Comparison of ENCODE assay signal across 8 mouse cellular contexts in the genomic region with DNA sequence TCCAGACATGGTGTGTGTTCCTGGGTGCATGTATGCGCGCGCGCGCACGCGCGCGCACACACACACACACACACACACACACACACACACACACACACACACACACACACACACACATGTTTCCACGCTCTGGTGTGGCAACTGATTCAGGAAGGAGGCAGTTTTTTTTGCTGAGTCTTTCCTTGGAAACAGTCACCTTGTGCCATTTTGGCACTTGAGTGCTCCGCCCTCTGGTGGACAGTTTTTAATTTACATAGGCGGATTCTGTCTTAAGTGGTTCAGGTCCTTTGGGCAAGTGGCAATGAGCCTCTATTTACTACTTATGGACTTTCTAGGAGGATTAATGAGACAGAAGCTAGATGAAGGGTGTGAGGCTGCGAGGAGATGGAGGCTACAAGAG.
A peak's percentile ranks its signal among the peaks of the same experiment; 100 is the strongest.
DNase-seq lines count a peak whose midpoint lies in the region; ATAC-seq and TF ChIP-seq lines count a peak whose summit lies in the region.

No protein-coding gene starts in this region.

- WGBS in forebrain, embryonic 13.5 days, result 77% methylated on average over 13 of the region's 13 CpGs
- 71% methylated on average over 11 of the region's 13 CpGs for WGBS in forebrain, embryonic 12.5 days
- WGBS in lung, postnatal 0 days, result 53% methylated on average over 12 of the region's 13 CpGs

- no peaks in the 10 kb centered on the region for H3K27me3 ChIP-seq in forebrain, embryonic 13.5 days
- no peaks in the 10 kb centered on the region for H3K27me3 ChIP-seq in forebrain, embryonic 12.5 days
- no peaks in the 10 kb centered on the region for H3K27me3 ChIP-seq in lung, postnatal 0 days (replicated peaks; ENCODE audit: insufficient read depth, low read length)

- peak; percentile 69 for DNase-seq in A20 (ENCODE audit: low read depth, low spot score)
- peak; percentile 37 for DNase-seq in c-Kit-negative CD71-positive TER-119-positive erythroid progenitor cells, embryonic 14.5 days (ENCODE audit: low read depth, low spot score)
- DNase-seq in forelimb bud, embryonic 11.5 days (ENCODE audit: low read depth, low spot score), result peak; percentile 87
- DNase-seq in kidney, adult 9 months, result peak; percentile 83
- peak; percentile 86 for DNase-seq in lung, postnatal 0 days (ENCODE audit: low spot score)
- peak; percentile 47 to 59 for DNase-seq in spleen, postnatal 36 days (ENCODE audit: low spot score in 2 of 2)

- H3K4me1 ChIP-seq in forebrain, embryonic 13.5 days, result peaks cover 63% of the 10 kb centered on the region
- peaks cover 48% of the 10 kb centered on the region for H3K4me1 ChIP-seq in forebrain, embryonic 12.5 days
- peaks cover 5% of the 10 kb centered on the region; the same call in 1 of the 2 replicates for H3K4me1 ChIP-seq in lung, postnatal 0 days (ENCODE audit: insufficient read depth, low read depth, low read length)

- no peaks in the 10 kb centered on the region for H3K9me3 ChIP-seq in forebrain, embryonic 13.5 days (replicated peaks)
- H3K9me3 ChIP-seq in forebrain, embryonic 12.5 days, result no peaks in the 10 kb centered on the region
- no peaks in the 10 kb centered on the region for H3K9me3 ChIP-seq in lung, postnatal 0 days (ENCODE audit: low read length)

- H3K4me2 ChIP-seq in forebrain, embryonic 13.5 days, result no peak overlapping the region
- H3K4me2 ChIP-seq in forebrain, embryonic 12.5 days, result no peak overlapping the region
- no peak overlapping the region for H3K4me2 ChIP-seq in lung, postnatal 0 days (replicated peaks; ENCODE audit: low read depth, low read length)

- H3K36me3 ChIP-seq in forebrain, embryonic 13.5 days (ENCODE audit: poor library complexity, severe bottlenecking), result peaks cover 58% of the 10 kb centered on the region
- H3K36me3 ChIP-seq in forebrain, embryonic 12.5 days (replicated peaks), result peaks cover 51% of the 10 kb centered on the region
- H3K36me3 ChIP-seq in lung, postnatal 0 days (ENCODE audit: insufficient read depth, low read length), result no peaks in the 10 kb centered on the region

- ATAC-seq in forebrain, embryonic 13.5 days, result peak; percentile 1; the same call in 1 of the 2 replicates
- no peak for ATAC-seq in forebrain, embryonic 12.5 days (ENCODE audit: low FRiP score)
- no peak for ATAC-seq in lung, postnatal 0 days

- peak; percentile 78 for TF ChIP-seq CTCF in lung, postnatal 0 days (IDR thresholded peaks at IDR 0.05)

- no peak overlapping the region for H3K9ac ChIP-seq in forebrain, embryonic 13.5 days
- no peak overlapping the region for H3K9ac ChIP-seq in forebrain, embryonic 12.5 days
- H3K9ac ChIP-seq in lung, postnatal 0 days (replicated peaks; ENCODE audit: low read depth), result no peak overlapping the region

- H3K4me3 ChIP-seq in forebrain, embryonic 13.5 days, result no peak overlapping the region
- H3K4me3 ChIP-seq in forebrain, embryonic 12.5 days (replicated peaks), result no peak overlapping the region
- H3K4me3 ChIP-seq in lung, postnatal 0 days (ENCODE audit: low read depth, low read length), result no peak overlapping the region

- no peak; the same call in 1 of the 2 replicates for TF ChIP-seq EP300 in lung, postnatal 0 days (IDR thresholded peaks at IDR 0.05)

- no peak overlapping the region for H3K27ac ChIP-seq in forebrain, embryonic 13.5 days
- H3K27ac ChIP-seq in forebrain, embryonic 12.5 days, result no peak overlapping the region
- H3K27ac ChIP-seq in lung, postnatal 0 days (ENCODE audit: low read length), result no peak overlapping the region; the same call in 1 of the 2 replicates

Comparison
In these comparisons a context has a peak if more than half of its experiments do, and no peak if none do; other contexts are left out.
1. DNase-seq: peak in every context shown above with its lines; median percentile 87 in forelimb bud, embryonic 11.5 days; 86 in lung, postnatal 0 days; 83 in kidney, adult 9 months; 69 in A20; 53 in spleen, postnatal 36 days; 37 in c-Kit-negative CD71-positive TER-119-positive erythroid progenitor cells, embryonic 14.5 days.